ENCODE assay signal across 7 mouse cellular contexts in the genomic region with DNA sequence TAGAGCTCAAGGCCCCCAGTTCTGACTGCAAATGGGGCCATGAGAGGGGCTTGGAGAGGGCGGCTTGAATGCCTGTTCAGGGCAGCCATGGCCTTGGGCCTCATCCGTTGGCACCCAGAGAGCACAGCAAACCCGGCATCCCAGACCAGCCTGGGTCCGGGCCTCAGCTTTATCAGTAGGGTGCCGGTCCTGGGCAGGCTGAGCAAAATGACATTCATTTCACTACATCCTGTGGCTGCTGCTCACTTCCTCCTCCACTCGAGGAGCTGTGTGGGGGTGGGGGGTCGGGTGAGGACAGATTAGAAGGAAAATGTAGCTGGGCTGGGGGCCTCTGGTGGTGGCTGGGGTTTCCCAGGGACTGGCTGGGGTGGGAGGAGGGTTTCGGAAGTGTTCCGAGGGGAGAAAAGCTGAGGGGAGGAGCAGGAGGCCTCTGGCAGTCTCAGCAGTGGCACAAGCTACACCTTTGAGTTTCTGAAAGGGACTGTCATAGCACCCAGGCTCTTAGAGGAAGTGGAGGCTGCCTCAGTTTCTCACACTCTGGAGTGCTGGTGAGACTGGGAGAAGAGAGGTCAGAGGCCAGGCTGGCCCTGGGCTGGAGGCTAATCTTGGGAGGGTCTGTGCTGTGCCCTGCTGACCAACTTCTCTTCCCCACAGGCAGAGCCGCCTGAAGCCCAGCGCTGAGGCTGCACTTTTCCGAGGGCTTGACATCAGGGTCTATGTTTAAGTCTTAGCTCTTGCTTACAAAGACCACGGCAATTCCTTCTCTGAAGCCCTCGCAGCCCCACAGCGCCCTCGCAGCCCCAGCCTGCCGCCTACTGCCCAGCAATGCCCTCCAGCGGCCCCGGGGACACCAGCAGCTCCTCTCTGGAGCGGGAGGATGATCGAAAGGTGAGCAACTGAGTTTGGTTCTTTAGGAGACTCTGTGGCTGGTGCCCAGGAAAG. TPM values are rescaled to one million over a fixed set of nuclear protein-coding genes. Genes with fewer than 3 reads are reported as not detected.
DNase-seq lines count a peak whose midpoint lies in the region; ATAC-seq and TF ChIP-seq lines count a peak whose summit lies in the region.

No protein-coding gene starts in this region.

- WGBS in heart, postnatal 0 days: 13% methylated on average over 21 of the region's 21 CpGs
- 11% methylated on average over 21 of the region's 21 CpGs for WGBS in limb, embryonic 15.5 days
- 10% methylated on average over 21 of the region's 21 CpGs for WGBS in midbrain, postnatal 0 days

- peak overlapping the region; percentile 55 for H3K4me2 ChIP-seq in heart, postnatal 0 days (ENCODE audit: low read depth, low read length)
- H3K4me2 ChIP-seq in limb, embryonic 15.5 days: peak overlapping the region; percentile 44
- peak overlapping the region; percentile 35 for H3K4me2 ChIP-seq in midbrain, postnatal 0 days (ENCODE audit: low read depth, low read length, poor library complexity, severe bottlenecking)

- peaks cover 41% of the 10 kb centered on the region for H3K36me3 ChIP-seq in heart, postnatal 0 days (replicated peaks; ENCODE audit: control insufficient read depth, insufficient read depth, low read length)
- peaks cover 45% of the 10 kb centered on the region for H3K36me3 ChIP-seq in limb, embryonic 15.5 days
- peaks cover 37% of the 10 kb centered on the region for H3K36me3 ChIP-seq in midbrain, postnatal 0 days (ENCODE audit: insufficient read depth, low read length)

- H3K4me3 ChIP-seq in cortical plate, adult 2 months (ENCODE audit: insufficient read depth, low read length): no peak overlapping the region
- H3K4me3 ChIP-seq in heart, postnatal 0 days (ENCODE audit: low read depth, low read length): peak overlapping the region; percentile 10; the same call in 1 of the 2 replicates
- peak overlapping the region; percentile 25 for H3K4me3 ChIP-seq in limb, embryonic 15.5 days
- no peak overlapping the region for H3K4me3 ChIP-seq in midbrain, postnatal 0 days (ENCODE audit: low read depth, low read length)

- ATAC-seq in heart, postnatal 0 days (ENCODE audit: insufficient read depth, low read depth): peak; percentile 64
- peak; percentile 20; the same call in 1 of the 2 replicates for ATAC-seq in limb, embryonic 15.5 days (ENCODE audit: insufficient number of reproducible peaks, low FRiP score, low TSS enrichment, low read depth)
- ATAC-seq in midbrain, postnatal 0 days (ENCODE audit: low FRiP score): peak; percentile 45

- H3K4me1 ChIP-seq in cortical plate, adult 2 months (ENCODE audit: control insufficient read depth, insufficient read depth, low read length): peaks cover 26% of the 10 kb centered on the region
- H3K4me1 ChIP-seq in heart, postnatal 0 days (ENCODE audit: control insufficient read depth, insufficient read depth): peaks cover 35% of the 10 kb centered on the region
- H3K4me1 ChIP-seq in limb, embryonic 15.5 days: peaks cover 45% of the 10 kb centered on the region
- peaks cover 18% of the 10 kb centered on the region for H3K4me1 ChIP-seq in midbrain, postnatal 0 days (ENCODE audit: insufficient read depth, low read length)

- H3K27me3 ChIP-seq in heart, postnatal 0 days (ENCODE audit: control insufficient read depth, insufficient read depth, low read length): no peaks in the 10 kb centered on the region
- H3K27me3 ChIP-seq in limb, embryonic 15.5 days: no peaks in the 10 kb centered on the region
- H3K27me3 ChIP-seq in midbrain, postnatal 0 days (ENCODE audit: insufficient read depth, low read length): no peaks in the 10 kb centered on the region

- no peak for TF ChIP-seq CTCF in cortical plate, adult 2 months (IDR thresholded peaks at IDR 0.05; ENCODE audit: extremely low read depth, insufficient read depth, low read length)
- peak; percentile 67 for TF ChIP-seq CTCF in heart, postnatal 0 days (IDR thresholded peaks at IDR 0.05; ENCODE audit: low read depth)
- TF ChIP-seq CTCF in midbrain, postnatal 0 days (IDR thresholded peaks at IDR 0.05): peak; percentile 66

- DNase-seq in right cerebral cortex, postnatal 4 days: peak; percentile 46
- no peak for DNase-seq in right cerebral cortex, adult 18-20 months
- peak; percentile 45 for DNase-seq in heart, postnatal 0 days (ENCODE audit: low spot score)
- DNase-seq in midbrain, postnatal 0 days (ENCODE audit: low spot score): no peak
- peak; percentile 67 to 71 for DNase-seq in thymus, postnatal 36 days

- no peak for TF ChIP-seq EP300 in heart, postnatal 0 days (IDR thresholded peaks at IDR 0.05; ENCODE audit: low read depth)

- peak overlapping the region; percentile 43 for H3K9ac ChIP-seq in heart, postnatal 0 days (replicated peaks; ENCODE audit: low read depth, low read length)
- H3K9ac ChIP-seq in limb, embryonic 15.5 days: no peak overlapping the region
- peak overlapping the region; percentile 2; the same call in 1 of the 2 replicates for H3K9ac ChIP-seq in midbrain, postnatal 0 days (replicated peaks; ENCODE audit: low read length, poor library complexity, severe bottlenecking)

- no peaks in the 10 kb centered on the region for H3K9me3 ChIP-seq in heart, postnatal 0 days (replicated peaks; ENCODE audit: control insufficient read depth, low read length)
- H3K9me3 ChIP-seq in limb, embryonic 15.5 days: no peaks in the 10 kb centered on the region
- H3K9me3 ChIP-seq in midbrain, postnatal 0 days (ENCODE audit: low read length): no peaks in the 10 kb centered on the region

- no peak for TF ChIP-seq POLR2A in cortical plate, adult 2 months (IDR thresholded peaks at IDR 0.05; ENCODE audit: extremely low read depth, insufficient read depth, low read length)

- H3K27ac ChIP-seq in cortical plate, adult 2 months (ENCODE audit: insufficient read depth, low read length): peak overlapping the region; percentile 85
- H3K27ac ChIP-seq in heart, postnatal 0 days (ENCODE audit: low read depth): peak overlapping the region; percentile 80
- peak overlapping the region; percentile 91 for H3K27ac ChIP-seq in limb, embryonic 15.5 days
- H3K27ac ChIP-seq in midbrain, postnatal 0 days (ENCODE audit: low read depth, low read length): peak overlapping the region; percentile 55

RNA-seq across cellular contexts. Expression of a gene that starts 28.8 kb away (rescaled TPM):
- polyA plus RNA-seq in cortical plate, adult 2 months (2012; rRNA removed): 38.2 and 38.3 TPM in 2 replicates
- 31.7 and 32.8 TPM in 2 replicates for total RNA-seq in heart, postnatal 0 days (2014; rRNA removed; ENCODE audit: low replicate concordance)
- 71.5 and 76.0 TPM in 2 replicates for polyA plus RNA-seq in heart, postnatal 0 days (2015; fragmentation: Nextera tagmentation; extraction: Ambion mirVana)
- polyA plus RNA-seq in limb, embryonic 15.5 days (2015; fragmentation: Nextera tagmentation; extraction: Ambion mirVana): 133 and 142 TPM in 2 replicates
- total RNA-seq in midbrain, postnatal 0 days (2014; rRNA removed): 88.5 and 101 TPM in 2 replicates
- 106 and 130 TPM in 2 replicates for polyA plus RNA-seq in midbrain, postnatal 0 days (2015; fragmentation: Nextera tagmentation; extraction: Ambion mirVana)

Comparison
In these comparisons a context has a peak if more than half of its experiments do, and no peak if none do; other contexts are left out.
1. DNase-seq: peak in right cerebral cortex, postnatal 4 days (single experiment), heart, postnatal 0 days (single experiment) and thymus, postnatal 36 days (2 of 2); none in right cerebral cortex, adult 18-20 months (single experiment) and midbrain, postnatal 0 days (single experiment).
2. H3K4me3 ChIP-seq: peak in heart, postnatal 0 days (single experiment) and limb, embryonic 15.5 days (single experiment); none in cortical plate, adult 2 months (single experiment) and midbrain, postnatal 0 days (single experiment).
3. Peak in every context shown above with its lines, with median percentiles within 50 percentile points of each other: H3K27ac ChIP-seq, ATAC-seq and H3K4me2 ChIP-seq.